Mouse (Mus musculus): ENCODE results near the gene Slc25a22. TPM values are rescaled to one million over a fixed set of nuclear protein-coding genes. Genes with fewer than 3 reads are reported as not detected.

Gene Slc25a22
- polyA plus RNA-seq, 1 experiment = 22.2 TPM

- TF ChIP-seq FLI1 (IDR thresholded peaks at IDR 0.05; ENCODE audit: low read length) (no peak), GATA1 (IDR thresholded peaks at IDR 0.05; ENCODE audit: borderline replicate concordance, low read length) (no peak)
- Histone ChIP-seq H3K36me3 (replicated peaks; ENCODE audit: low read length) (no peaks in the 10 kb centered on the region), H3K4me1 (peaks cover 89% of the 10 kb centered on the region), H3K4me3 (replicated peaks) (no peak overlapping the region), H3K27me3 (replicated peaks) (peaks cover 9% of the 10 kb centered on the region), H3K9me3 (no peaks in the 10 kb centered on the region)
Measured at GRCm38 (mm10) chr7:141387807-141388486, 49.7 kb downstream of the Slc25a22 start.

GRCm38 (mm10) chr7:141381068-141381835 lies 56.4 kb downstream of the Slc25a22 start:
- Histone ChIP-seq H3K27me3 (replicated peaks) (peaks cover 9% of the 10 kb centered on the region), H3K4me3 (replicated peaks) (no peak overlapping the region), H3K9me3 (no peaks in the 10 kb centered on the region), H3K36me3 (replicated peaks; ENCODE audit: low read length) (no peaks in the 10 kb centered on the region), H3K4me1 (peaks cover 65% of the 10 kb centered on the region)
- no peak for TF ChIP-seq GATA1 (IDR thresholded peaks at IDR 0.05; ENCODE audit: borderline replicate concordance, low read length)
- TF ChIP-seq FLI1 (IDR thresholded peaks at IDR 0.05; ENCODE audit: low read length) = no peak

Other genes with a start within 250 kb of the Slc25a22 start
- gene Hras, start 243.9 kb downstream of the Slc25a22 start, polyA plus RNA-seq (2012; ENCODE audit: insufficient read depth, low replicate concordance) = 51.3 and 84.0 TPM in 2 replicates
- gene Lrrc56, start 243.7 kb downstream of the Slc25a22 start, polyA plus RNA-seq (2012; ENCODE audit: insufficient read depth, low replicate concordance) = 12.2 and 18.5 TPM in 2 replicates
- gene Lmntd2, start 223.8 kb downstream of the Slc25a22 start, polyA plus RNA-seq (2012; ENCODE audit: insufficient read depth, low replicate concordance) = 0.57 TPM in 1 of 2 replicates, not detected in the other
- gene Rassf7, start 222.0 kb downstream of the Slc25a22 start, polyA plus RNA-seq (2012; ENCODE audit: insufficient read depth, low replicate concordance) = 3.6 and 11.1 TPM in 2 replicates
- 82.9 and 114 TPM in 2 replicates for gene Phrf1, start 209.1 kb downstream of the Slc25a22 start, polyA plus RNA-seq (2012; ENCODE audit: insufficient read depth, low replicate concordance)
- gene Irf7, start 171.4 kb downstream of the Slc25a22 start, polyA plus RNA-seq (2012; ENCODE audit: insufficient read depth, low replicate concordance) = 154 and 188 TPM in 2 replicates
- gene Cdhr5, start 161.1 kb downstream of the Slc25a22 start, polyA plus RNA-seq (2012; ENCODE audit: insufficient read depth, low replicate concordance) = not detected in 2 replicates
- gene Sct, start 158.8 kb downstream of the Slc25a22 start, polyA plus RNA-seq (2012; ENCODE audit: insufficient read depth, low replicate concordance) = not detected in 2 replicates
- gene Drd4, start 145.9 kb downstream of the Slc25a22 start, polyA plus RNA-seq (2012; ENCODE audit: insufficient read depth, low replicate concordance) = 0.04 TPM in 1 of 2 replicates, not detected in the other
- 52.9 and 121 TPM in 2 replicates for gene Deaf1, start 110.2 kb downstream of the Slc25a22 start, polyA plus RNA-seq (2012; ENCODE audit: insufficient read depth, low replicate concordance)
- gene Tmem80, start 110.2 kb downstream of the Slc25a22 start, polyA plus RNA-seq (2012; ENCODE audit: insufficient read depth, low replicate concordance) = 12.3 and 27.1 TPM in 2 replicates
- gene Eps8l2, start 99.0 kb downstream of the Slc25a22 start, polyA plus RNA-seq (2012; ENCODE audit: insufficient read depth, low replicate concordance) = 0.10 TPM in 1 of 2 replicates, not detected in the other
- 173 and 451 TPM in 2 replicates for gene Taldo1, start 45.7 kb downstream of the Slc25a22 start, polyA plus RNA-seq (2012; ENCODE audit: insufficient read depth, low replicate concordance)
- gene Gatd1, start 23.8 kb downstream of the Slc25a22 start, polyA plus RNA-seq (2012; ENCODE audit: insufficient read depth, low replicate concordance) = 11.1 TPM in 1 of 2 replicates, not detected in the other
- gene Cend1, start 8.4 kb downstream of the Slc25a22 start, polyA plus RNA-seq (2012; ENCODE audit: insufficient read depth, low replicate concordance) = not detected in 2 replicates
- gene Pidd1, start 6.1 kb upstream of the Slc25a22 start, polyA plus RNA-seq (2012; ENCODE audit: insufficient read depth, low replicate concordance) = 13.0 and 25.6 TPM in 2 replicates
- 6,138 and 9,533 TPM in 2 replicates for gene Rplp2, start 9.5 kb upstream of the Slc25a22 start, polyA plus RNA-seq (2012; ENCODE audit: insufficient read depth, low replicate concordance)
- 230 and 314 TPM in 2 replicates for gene Pnpla2, start 17.3 kb upstream of the Slc25a22 start, polyA plus RNA-seq (2012; ENCODE audit: insufficient read depth, low replicate concordance)
- 19.4 and 29.4 TPM in 2 replicates for gene Cracr2b, start 23.2 kb upstream of the Slc25a22 start, polyA plus RNA-seq (2012; ENCODE audit: insufficient read depth, low replicate concordance)
- gene Cd151, start 29.5 kb upstream of the Slc25a22 start, polyA plus RNA-seq (2012; ENCODE audit: insufficient read depth, low replicate concordance) = 56.1 and 168 TPM in 2 replicates
- gene Polr2l, start 37.2 kb upstream of the Slc25a22 start, polyA plus RNA-seq (2012; ENCODE audit: insufficient read depth, low replicate concordance) = 49.6 and 150 TPM in 2 replicates
- gene Tspan4, start 37.3 kb upstream of the Slc25a22 start, polyA plus RNA-seq (2012; ENCODE audit: insufficient read depth, low replicate concordance) = 53.2 and 54.8 TPM in 2 replicates
- gene Chid1, start 102.0 kb upstream of the Slc25a22 start, polyA plus RNA-seq (2012; ENCODE audit: insufficient read depth, low replicate concordance) = 28.4 and 49.7 TPM in 2 replicates
- 22.5 and 22.9 TPM in 2 replicates for gene Ap2a2, start 124.3 kb upstream of the Slc25a22 start, polyA plus RNA-seq (2012; ENCODE audit: insufficient read depth, low replicate concordance)
- 1.3 and 4.0 TPM in 2 replicates for gene Muc6, start 217.4 kb upstream of the Slc25a22 start, polyA plus RNA-seq (2012; ENCODE audit: insufficient read depth, low replicate concordance)

Measured in megakaryocyte, embryonic 14.5 days (primary cell).